Mouse (Mus musculus): ENCODE measurements at regions not wholly inside any gene's neighbourhood (a gene's known extent, or its start where the extent isn't known, plus 50 kb on each side); places are given as distances from the start of the nearest gene placed in this dataset.

- Histone ChIP-seq H3K27ac (no peak overlapping the region), H3K9me3 (ENCODE audit: low read length) (no peaks in the 10 kb centered on the region), H3K36me3 (ENCODE audit: insufficient read depth, low read length) (no peaks in the 10 kb centered on the region), H3K4me3 (ENCODE audit: low read length) (no peak overlapping the region), H3K27me3 (ENCODE audit: insufficient read depth, low read length) (no peaks in the 10 kb centered on the region), H3K4me1 (ENCODE audit: insufficient read depth, low read length) (no peaks in the 10 kb centered on the region), H3K4me2 (ENCODE audit: low read depth, low read length) (no peak overlapping the region), H3K9ac (replicated peaks; ENCODE audit: low read length) (no peak overlapping the region)
- 81% methylated on average over 3 of the region's 3 CpGs for WGBS
- DNase-seq (ENCODE audit: low spot score) (no peak), ATAC-seq (no peak)
- no peak for TF ChIP-seq CTCF (IDR thresholded peaks at IDR 0.05; ENCODE audit: low read depth)
Measured at GRCm38 (mm10) chr17:82134843-82135242, 396.7 kb upstream of the Slc8a1 start.

DNA sequence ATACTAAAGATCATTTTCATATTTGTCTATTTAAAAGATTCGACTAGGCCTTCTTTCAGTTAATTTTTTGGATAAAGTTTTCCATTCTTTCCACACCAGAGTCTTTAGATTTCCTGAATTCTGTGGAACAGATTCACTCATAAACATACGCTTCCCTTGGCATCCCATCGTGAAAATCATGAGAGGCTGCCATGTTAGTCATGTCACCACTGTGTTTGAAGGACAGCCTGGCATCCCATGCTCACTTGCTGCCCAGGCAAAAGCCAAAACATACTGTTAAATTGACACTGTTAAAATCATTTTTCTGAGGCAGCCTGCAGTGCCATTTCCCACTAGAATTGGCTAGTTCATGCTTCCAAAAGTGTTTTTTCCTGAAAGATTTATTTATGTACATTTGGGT, 394.8 kb upstream of the Slc8a1 start:
- Histone ChIP-seq H3K36me3 (ENCODE audit: insufficient read depth, low read length) (no peaks in the 10 kb centered on the region), H3K4me1 (ENCODE audit: insufficient read depth, low read length) (no peaks in the 10 kb centered on the region), H3K27me3 (ENCODE audit: insufficient read depth, low read length) (no peaks in the 10 kb centered on the region), H3K9me3 (ENCODE audit: low read length) (no peaks in the 10 kb centered on the region), H3K4me3 (ENCODE audit: low read length) (no peak overlapping the region), H3K9ac (replicated peaks; ENCODE audit: low read length) (no peak overlapping the region), H3K27ac (no peak overlapping the region), H3K4me2 (ENCODE audit: low read depth, low read length) (no peak overlapping the region)
- DNase-seq (ENCODE audit: low spot score), result peak; percentile 9
- WGBS, result 73% methylated on average over 3 of the region's 3 CpGs
- no peak for ATAC-seq
- TF ChIP-seq CTCF (IDR thresholded peaks at IDR 0.05; ENCODE audit: low read depth), result no peak

DNA sequence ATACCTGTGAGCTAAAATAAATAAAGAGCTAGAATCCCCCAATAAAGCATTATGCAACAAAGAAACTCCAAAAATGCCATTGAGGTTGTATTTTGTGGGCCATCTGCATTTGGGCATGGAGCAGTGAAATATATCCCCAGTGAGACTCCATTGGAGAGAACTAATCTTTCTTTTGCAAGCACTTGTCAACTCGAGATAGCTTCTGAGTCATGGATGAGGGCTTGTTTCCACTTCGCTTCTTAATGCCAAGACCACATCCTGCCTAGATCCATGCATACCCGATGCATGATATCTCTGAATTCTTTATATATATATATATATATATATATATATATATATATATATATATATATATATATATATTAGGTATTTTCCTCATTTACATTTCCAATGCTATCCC, 349.0 kb upstream of the Slc8a1 start:
- H3K36me3 ChIP-seq (ENCODE audit: insufficient read depth, low read length), result no peaks in the 10 kb centered on the region
- no peak for DNase-seq (ENCODE audit: low spot score)
- no peak overlapping the region for H3K4me2 ChIP-seq (ENCODE audit: low read depth, low read length)
- H3K4me1 ChIP-seq (ENCODE audit: insufficient read depth, low read length), result no peaks in the 10 kb centered on the region
- H3K9ac ChIP-seq (replicated peaks; ENCODE audit: low read length), result no peak overlapping the region
- WGBS, result 85% methylated on average over 3 of the region's 3 CpGs
- no peaks in the 10 kb centered on the region for H3K27me3 ChIP-seq (ENCODE audit: insufficient read depth, low read length)
- no peak for ATAC-seq
- no peaks in the 10 kb centered on the region for H3K9me3 ChIP-seq (ENCODE audit: low read length)
- H3K27ac ChIP-seq, result no peak overlapping the region
- H3K4me3 ChIP-seq (ENCODE audit: low read length), result no peak overlapping the region
- TF ChIP-seq CTCF (IDR thresholded peaks at IDR 0.05; ENCODE audit: low read depth), result no peak

- Histone ChIP-seq H3K27me3 (ENCODE audit: insufficient read depth, low read length) (no peaks in the 10 kb centered on the region), H3K36me3 (ENCODE audit: insufficient read depth, low read length) (no peaks in the 10 kb centered on the region), H3K27ac (no peak overlapping the region), H3K4me2 (ENCODE audit: low read depth, low read length) (no peak overlapping the region), H3K4me1 (ENCODE audit: insufficient read depth, low read length) (no peaks in the 10 kb centered on the region), H3K4me3 (ENCODE audit: low read length) (no peak overlapping the region), H3K9me3 (ENCODE audit: low read length) (no peaks in the 10 kb centered on the region), H3K9ac (replicated peaks; ENCODE audit: low read length) (no peak overlapping the region)
- no peak for TF ChIP-seq CTCF (IDR thresholded peaks at IDR 0.05; ENCODE audit: low read depth)
- DNase-seq (ENCODE audit: low spot score) (no peak), ATAC-seq (no peak)
Measured at GRCm38 (mm10) chr17:82080301-82080700, 342.1 kb upstream of the Slc8a1 start.

Small RNA genes in the stretch of these regions (microRNA-seq; reads per million reads assigned to microRNA genes)
- gene Gm23400 (0 reads per million in 2 experiments), gene Gm27359 (0 reads per million in 2 experiments)
